Mouse (Mus musculus): ENCODE data around the gene Amfr. TPM values are rescaled to one million over a fixed set of nuclear protein-coding genes. Genes with fewer than 3 reads are reported as not detected.

Gene Amfr
- polyA plus RNA-seq, 1 experiment from 2014 or later = 67.2 TPM

- H3K4me1 ChIP-seq (replicated peaks) = peaks cover 30% of the 10 kb centered on the region
- 19% methylated on average over 7 of the region's 7 CpGs for WGBS
- no peaks in the 10 kb centered on the region for H3K27me3 ChIP-seq (replicated peaks)
- no peak for ATAC-seq (ENCODE audit: insufficient number of reproducible peaks, low FRiP score)
- peak overlapping the region; percentile 93 for H3K9ac ChIP-seq
- H3K27ac ChIP-seq (ENCODE audit: poor library complexity, severe bottlenecking) = peak overlapping the region; percentile 93
- peak overlapping the region; percentile 80 for H3K4me3 ChIP-seq
- H3K4me2 ChIP-seq = peak overlapping the region; percentile 88
- no peaks in the 10 kb centered on the region for H3K9me3 ChIP-seq (replicated peaks)
- peaks cover 2% of the 10 kb centered on the region for H3K36me3 ChIP-seq
Measured at GRCm38 (mm10) chr8:94013026-94013612, 477 bp upstream of the Amfr start.

- Histone ChIP-seq H3K4me1 (replicated peaks) (peaks cover 30% of the 10 kb centered on the region), H3K9ac (peak overlapping the region; percentile 93), H3K27me3 (replicated peaks) (no peaks in the 10 kb centered on the region), H3K4me3 (peak overlapping the region; percentile 80), H3K9me3 (replicated peaks) (no peaks in the 10 kb centered on the region), H3K36me3 (peaks cover 3% of the 10 kb centered on the region; the same call in 1 of the 2 replicates), H3K27ac (ENCODE audit: poor library complexity, severe bottlenecking) (peak overlapping the region; percentile 93), H3K4me2 (peak overlapping the region; percentile 88)
- WGBS = 3% methylated on average over 48 of the region's 48 CpGs
- ATAC-seq (ENCODE audit: insufficient number of reproducible peaks, low FRiP score) = no peak
Measured at GRCm38 (mm10) chr8:94011076-94012012, 1.3 kb downstream of the Amfr start.

GRCm38 (mm10) chr8:94010101-94010705 is 2.4 kb downstream of the Amfr start:
- Histone ChIP-seq H3K4me3 (peak overlapping the region; percentile 27; the same call in 1 of the 2 replicates), H3K4me1 (replicated peaks) (peaks cover 30% of the 10 kb centered on the region), H3K27me3 (replicated peaks) (no peaks in the 10 kb centered on the region), H3K9me3 (replicated peaks) (no peaks in the 10 kb centered on the region), H3K36me3 (peaks cover 3% of the 10 kb centered on the region; the same call in 1 of the 2 replicates), H3K27ac (ENCODE audit: poor library complexity, severe bottlenecking) (no peak overlapping the region), H3K9ac (peak overlapping the region; percentile 43; the same call in 1 of the 2 replicates), H3K4me2 (peak overlapping the region; percentile 46)
- no peak for ATAC-seq (ENCODE audit: insufficient number of reproducible peaks, low FRiP score)
- 67% methylated on average over 2 of the region's 2 CpGs for WGBS

GRCm38 (mm10) chr8:94009243-94009845 is 3.3 kb downstream of the Amfr start:
- H3K4me1 ChIP-seq (replicated peaks) = peaks cover 30% of the 10 kb centered on the region
- H3K4me2 ChIP-seq = peak overlapping the region; percentile 2; the same call in 1 of the 2 replicates
- no peaks in the 10 kb centered on the region for H3K9me3 ChIP-seq (replicated peaks)
- H3K27ac ChIP-seq (ENCODE audit: poor library complexity, severe bottlenecking) = no peak overlapping the region
- H3K9ac ChIP-seq = peak overlapping the region; percentile 42; the same call in 1 of the 2 replicates
- peaks cover 8% of the 10 kb centered on the region; the same call in 1 of the 2 replicates for H3K36me3 ChIP-seq
- no peaks in the 10 kb centered on the region for H3K27me3 ChIP-seq (replicated peaks)
- ATAC-seq (ENCODE audit: insufficient number of reproducible peaks, low FRiP score) = no peak
- no peak overlapping the region for H3K4me3 ChIP-seq
- 44% methylated on average over 15 of the region's 15 CpGs for WGBS

- H3K4me2 ChIP-seq = no peak overlapping the region
- no peak overlapping the region for H3K4me3 ChIP-seq
- peaks cover 5% of the 10 kb centered on the region for H3K4me1 ChIP-seq (replicated peaks)
- H3K36me3 ChIP-seq = peaks cover 48% of the 10 kb centered on the region
- H3K9ac ChIP-seq = no peak overlapping the region
- no peak for ATAC-seq (ENCODE audit: insufficient number of reproducible peaks, low FRiP score)
- H3K27ac ChIP-seq (ENCODE audit: poor library complexity, severe bottlenecking) = no peak overlapping the region
- H3K9me3 ChIP-seq (replicated peaks) = no peaks in the 10 kb centered on the region
- WGBS = 90% methylated on average over 9 of the region's 9 CpGs
- no peaks in the 10 kb centered on the region for H3K27me3 ChIP-seq (replicated peaks)
Measured at GRCm38 (mm10) chr8:94004139-94004538, 8.5 kb downstream of the Amfr start.

- Histone ChIP-seq H3K4me3 (no peak overlapping the region), H3K27me3 (replicated peaks) (no peaks in the 10 kb centered on the region), H3K9me3 (replicated peaks) (no peaks in the 10 kb centered on the region), H3K36me3 (peaks cover 63% of the 10 kb centered on the region), H3K9ac (no peak overlapping the region), H3K4me2 (no peak overlapping the region), H3K27ac (ENCODE audit: poor library complexity, severe bottlenecking) (no peak overlapping the region), H3K4me1 (replicated peaks) (no peaks in the 10 kb centered on the region)
- WGBS = 88% methylated on average over 2 of the region's 2 CpGs
- ATAC-seq (ENCODE audit: insufficient number of reproducible peaks, low FRiP score) = no peak
Measured at GRCm38 (mm10) chr8:93998961-93999360, 13.7 kb downstream of the Amfr start.

- no peaks in the 10 kb centered on the region for H3K27me3 ChIP-seq (replicated peaks)
Measured at GRCm38 (mm10) chr8:93989739-93990138, 22.9 kb downstream of the Amfr start.

GRCm38 (mm10) chr8:93984731-93985130 is 27.9 kb downstream of the Amfr start:
- H3K9ac ChIP-seq = no peak overlapping the region
- no peak overlapping the region for H3K4me3 ChIP-seq
- H3K9me3 ChIP-seq (replicated peaks) = no peaks in the 10 kb centered on the region
- H3K4me1 ChIP-seq (replicated peaks) = peaks cover 3% of the 10 kb centered on the region; the same call in 1 of the 2 replicates
- H3K27ac ChIP-seq (ENCODE audit: poor library complexity, severe bottlenecking) = no peak overlapping the region
- WGBS = 90% methylated on average over 3 of the region's 3 CpGs
- H3K4me2 ChIP-seq = no peak overlapping the region
- ATAC-seq (ENCODE audit: insufficient number of reproducible peaks, low FRiP score) = no peak
- H3K36me3 ChIP-seq = peaks cover 82% of the 10 kb centered on the region
- H3K27me3 ChIP-seq (replicated peaks) = no peaks in the 10 kb centered on the region

More at GRCm38 (mm10) chr8:93989739-93990138, 22.9 kb downstream of the Amfr start:
- Histone ChIP-seq H3K36me3 (peaks cover 63% of the 10 kb centered on the region), H3K27ac (ENCODE audit: poor library complexity, severe bottlenecking) (no peak overlapping the region), H3K4me2 (no peak overlapping the region), H3K9me3 (replicated peaks) (peaks cover 4% of the 10 kb centered on the region), H3K4me3 (no peak overlapping the region), H3K9ac (no peak overlapping the region), H3K4me1 (replicated peaks) (no peaks in the 10 kb centered on the region)
- no peak for ATAC-seq (ENCODE audit: insufficient number of reproducible peaks, low FRiP score)
- 94% methylated on average over 4 of the region's 4 CpGs for WGBS

GRCm38 (mm10) chr8:93983827-93984226 is 28.8 kb downstream of the Amfr start:
- H3K4me2 ChIP-seq = no peak overlapping the region
- H3K4me1 ChIP-seq (replicated peaks) = peaks cover 3% of the 10 kb centered on the region; the same call in 1 of the 2 replicates
- no peak overlapping the region for H3K4me3 ChIP-seq
- WGBS = 63% methylated on average over 3 of the region's 3 CpGs
- H3K27ac ChIP-seq (ENCODE audit: poor library complexity, severe bottlenecking) = no peak overlapping the region
- H3K27me3 ChIP-seq (replicated peaks) = no peaks in the 10 kb centered on the region
- no peak for ATAC-seq (ENCODE audit: insufficient number of reproducible peaks, low FRiP score)
- H3K36me3 ChIP-seq = peaks cover 86% of the 10 kb centered on the region
- H3K9me3 ChIP-seq (replicated peaks) = no peaks in the 10 kb centered on the region
- no peak overlapping the region for H3K9ac ChIP-seq

GRCm38 (mm10) chr8:93981679-93982215 is 30.9 kb downstream of the Amfr start:
- H3K9ac ChIP-seq = no peak overlapping the region
- H3K9me3 ChIP-seq (replicated peaks) = no peaks in the 10 kb centered on the region
- no peaks in the 10 kb centered on the region for H3K27me3 ChIP-seq (replicated peaks)
- 94% methylated on average over 5 of the region's 5 CpGs for WGBS
- H3K4me2 ChIP-seq = no peak overlapping the region
- no peak for ATAC-seq (ENCODE audit: insufficient number of reproducible peaks, low FRiP score)
- H3K4me1 ChIP-seq (replicated peaks) = peaks cover 3% of the 10 kb centered on the region; the same call in 1 of the 2 replicates
- peaks cover 88% of the 10 kb centered on the region for H3K36me3 ChIP-seq
- no peak overlapping the region for H3K27ac ChIP-seq (ENCODE audit: poor library complexity, severe bottlenecking)
- no peak overlapping the region for H3K4me3 ChIP-seq
